Mouse (Mus musculus): ENCODE measurements around the gene Asrgl1. TPM values are rescaled to one million over a fixed set of nuclear protein-coding genes. Genes with fewer than 3 reads are reported as not detected.
"Not testable (repeated sequence)": the region's sequence is repeated elsewhere in the genome, so short reads cannot be mapped to it uniquely, and the experiment has no call there.

The Asrgl1 gene
- polyA plus RNA-seq, 1 experiment from 2014 or later = 16.8 TPM

DNA sequence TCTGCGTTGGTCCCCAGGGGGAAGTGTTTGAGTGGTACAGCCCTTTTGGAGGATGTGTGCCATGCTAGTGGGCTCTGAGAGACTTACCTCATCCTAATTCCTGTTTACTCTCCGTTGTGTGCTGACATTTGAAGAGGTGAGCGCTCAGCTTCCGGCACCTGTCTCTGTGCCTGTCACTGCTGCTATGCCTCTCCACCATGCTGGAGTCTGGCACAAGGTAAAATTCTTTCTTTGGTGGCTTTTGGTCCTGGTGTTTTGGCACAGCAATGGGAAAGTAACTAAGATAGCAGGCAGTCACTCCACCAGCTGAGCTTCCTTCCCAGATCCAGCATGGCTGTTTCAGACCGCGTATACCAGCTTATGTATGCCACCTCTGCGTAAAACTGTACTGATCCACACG, 35.7 kb downstream of the Asrgl1 start:
- Histone ChIP-seq H3K27me3 (ENCODE audit: low read depth, poor library complexity, severe bottlenecking) (no peaks in the 10 kb centered on the region), H3K36me3 (no peaks in the 10 kb centered on the region), H3K4me1 (no peaks in the 10 kb centered on the region), H3K9me3 (replicated peaks) (no peaks in the 10 kb centered on the region), H3K27ac (replicated peaks) (no peak overlapping the region), H3K4me3 (no peak overlapping the region)
- no peak for DNase-seq (ENCODE audit: low spot score)
- WGBS = 89% methylated on average over 8 of the region's 8 CpGs

DNA sequence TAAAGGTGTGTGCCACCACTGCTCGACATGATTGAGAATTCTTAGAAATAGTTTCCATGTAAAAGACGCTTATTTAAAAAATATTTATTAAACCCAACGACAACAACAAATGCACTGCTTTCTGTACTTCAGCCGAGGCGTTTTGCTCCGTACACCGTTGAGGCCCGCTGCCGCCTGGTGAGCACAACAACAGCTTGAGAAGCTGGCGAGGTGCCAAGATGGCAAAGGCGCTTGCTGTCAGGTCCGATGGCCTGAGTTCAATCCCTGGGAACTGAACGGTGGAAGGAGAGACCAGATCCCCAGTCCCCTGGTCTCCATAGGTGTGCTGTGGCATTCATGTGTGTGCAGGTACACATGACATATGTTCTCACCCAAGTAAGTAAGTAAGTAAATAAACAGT, 38.0 kb downstream of the Asrgl1 start:
- no peaks in the 10 kb centered on the region for H3K4me1 ChIP-seq
- no peaks in the 10 kb centered on the region for H3K27me3 ChIP-seq (ENCODE audit: low read depth, poor library complexity, severe bottlenecking)
- 93% methylated on average over 13 of the region's 13 CpGs for WGBS
- no peak overlapping the region for H3K4me3 ChIP-seq
- H3K36me3 ChIP-seq = no peaks in the 10 kb centered on the region
- H3K9me3 ChIP-seq (replicated peaks) = no peaks in the 10 kb centered on the region
- H3K27ac ChIP-seq (replicated peaks) = no peak overlapping the region
- no peak for DNase-seq (ENCODE audit: low spot score)

DNA sequence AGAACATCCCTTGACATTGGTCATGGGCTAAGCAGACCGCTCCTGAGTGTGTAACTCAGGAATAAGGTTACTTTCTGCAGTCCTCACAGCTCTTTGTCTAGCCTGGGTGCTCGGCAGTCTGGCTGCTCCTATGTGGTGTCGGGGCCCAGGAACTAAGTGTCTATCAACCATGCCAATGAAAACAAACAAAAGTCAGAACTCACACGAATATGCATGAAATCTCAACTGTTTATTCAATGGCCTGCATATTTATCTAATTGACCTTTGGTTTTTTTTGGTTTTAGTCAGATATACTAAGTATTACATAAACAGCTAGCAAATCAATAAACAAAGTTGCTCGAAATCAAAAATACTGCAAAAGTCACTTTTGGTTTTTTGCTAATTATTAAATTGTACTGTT, 40.3 kb downstream of the Asrgl1 start:
- DNase-seq (ENCODE audit: low spot score) = no peak
- H3K27ac ChIP-seq (replicated peaks) = no peak overlapping the region
- H3K9me3 ChIP-seq (replicated peaks) = no peaks in the 10 kb centered on the region
- H3K36me3 ChIP-seq = no peaks in the 10 kb centered on the region
- WGBS = 70% methylated on average over 5 of the region's 5 CpGs
- no peaks in the 10 kb centered on the region for H3K27me3 ChIP-seq (ENCODE audit: low read depth, poor library complexity, severe bottlenecking)
- H3K4me1 ChIP-seq = no peaks in the 10 kb centered on the region
- no peak overlapping the region for H3K4me3 ChIP-seq

DNA sequence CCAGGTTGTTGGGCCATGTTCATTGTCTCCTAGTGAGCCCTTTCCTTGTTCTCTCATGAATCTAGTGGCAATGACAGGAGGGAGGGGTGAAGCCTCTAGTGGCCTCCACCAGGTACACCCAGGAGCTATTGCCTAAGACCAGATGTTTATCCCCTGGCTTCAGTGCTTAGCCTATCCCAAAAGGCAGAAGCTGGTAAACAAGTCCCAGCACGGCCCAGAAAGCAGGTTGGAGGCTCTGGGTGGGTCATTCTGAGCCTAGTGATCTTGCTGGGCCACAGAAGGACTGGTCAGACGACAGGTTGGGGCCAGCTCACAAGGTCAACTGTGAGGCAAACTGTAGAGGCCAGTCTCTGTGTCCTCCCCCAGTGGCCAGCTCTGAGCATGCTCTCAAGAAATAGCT, 44.7 kb downstream of the Asrgl1 start:
- no peaks in the 10 kb centered on the region for H3K36me3 ChIP-seq
- no peaks in the 10 kb centered on the region for H3K4me1 ChIP-seq
- DNase-seq (ENCODE audit: low spot score) = no peak
- H3K27me3 ChIP-seq (ENCODE audit: low read depth, poor library complexity, severe bottlenecking) = no peaks in the 10 kb centered on the region
- no peak overlapping the region for H3K27ac ChIP-seq (replicated peaks)
- H3K4me3 ChIP-seq = no peak overlapping the region
- no peaks in the 10 kb centered on the region for H3K9me3 ChIP-seq (replicated peaks)
- WGBS = 66% methylated on average over 2 of the region's 2 CpGs

DNA sequence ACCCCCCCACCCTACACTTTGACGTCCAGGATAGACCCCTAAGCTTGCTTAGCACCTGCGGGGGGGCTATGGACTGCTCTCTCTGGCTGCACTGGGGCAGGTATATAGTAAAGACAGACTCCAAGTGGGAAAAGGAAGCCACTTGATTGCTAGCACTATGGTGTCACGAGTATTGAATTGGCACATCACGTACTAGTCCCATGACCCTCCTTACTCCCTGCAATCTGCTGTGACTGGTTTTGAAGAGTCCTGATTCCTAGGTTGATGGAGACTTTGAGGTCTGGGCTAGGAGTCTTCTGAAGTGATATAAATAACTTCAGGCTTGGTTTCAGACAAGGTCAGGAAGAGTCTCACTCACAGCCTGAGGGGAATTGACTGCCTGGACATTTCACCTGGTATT, 45.2 kb downstream of the Asrgl1 start:
- WGBS = 73% methylated on average over 4 of the region's 4 CpGs
- no peak overlapping the region for H3K27ac ChIP-seq (replicated peaks)
- no peaks in the 10 kb centered on the region for H3K27me3 ChIP-seq (ENCODE audit: low read depth, poor library complexity, severe bottlenecking)
- H3K36me3 ChIP-seq = no peaks in the 10 kb centered on the region
- H3K9me3 ChIP-seq (replicated peaks) = no peaks in the 10 kb centered on the region
- no peak overlapping the region for H3K4me3 ChIP-seq
- DNase-seq (ENCODE audit: low spot score) = no peak
- H3K4me1 ChIP-seq = no peaks in the 10 kb centered on the region

DNA sequence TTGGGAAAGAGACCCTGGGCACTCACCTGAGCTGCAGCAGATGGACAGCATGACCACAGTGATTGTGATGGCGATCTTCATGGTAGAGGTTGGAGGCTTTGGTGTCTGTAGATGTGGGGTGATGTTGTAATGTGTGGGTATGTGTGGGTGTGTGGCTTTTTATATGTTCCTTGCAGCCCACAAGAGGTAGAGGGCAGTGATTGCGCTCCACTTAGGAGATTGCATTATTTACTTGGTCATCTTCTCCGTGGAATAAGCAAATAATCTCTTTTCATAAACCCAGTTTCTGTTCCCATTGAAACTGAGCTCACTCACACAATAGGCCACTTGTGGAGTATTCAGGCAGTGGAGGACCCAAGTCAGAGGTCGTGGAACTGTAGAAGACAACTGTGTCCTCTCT, 47.6 kb downstream of the Asrgl1 start, which contains the start of gene Scgb1a1:
Scgb1a1 (minus strand) TSS at position 138 of the 400 bp plus-strand sequence.
- Histone ChIP-seq H3K36me3 (no peaks in the 10 kb centered on the region), H3K9me3 (replicated peaks) (no peaks in the 10 kb centered on the region), H3K27ac (replicated peaks) (no peak within 1 kb of the TSS), H3K4me1 (peaks cover 4% of the 10 kb centered on the region), H3K4me3 (no peak within 1 kb of the TSS), H3K27me3 (ENCODE audit: low read depth, poor library complexity, severe bottlenecking) (peaks cover 5% of the 10 kb centered on the region; the same call in 1 of the 2 replicates)
- 80% methylated on average over 4 of the region's 4 CpGs for WGBS
- no peak for DNase-seq (ENCODE audit: low spot score)

DNA sequence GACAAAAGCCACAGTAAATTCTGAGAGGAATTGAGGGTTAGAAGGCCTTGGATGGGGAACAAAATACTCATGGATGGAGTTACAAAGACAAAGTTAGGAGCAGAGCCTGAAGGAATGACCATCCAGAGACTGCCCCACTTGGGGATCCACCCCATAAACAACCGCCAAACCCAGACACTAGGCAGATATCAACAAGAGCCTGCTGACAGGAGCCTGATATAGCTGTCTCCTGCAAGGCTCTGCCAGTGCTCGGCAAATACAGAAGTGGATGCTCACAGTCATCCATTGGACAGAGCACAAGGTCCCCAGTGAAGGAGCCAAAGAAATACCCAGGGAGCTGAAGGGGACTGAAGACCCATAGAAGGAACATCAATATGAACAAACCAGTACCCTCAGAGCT, 51.5 kb downstream of the Asrgl1 start:
- not testable (repeated sequence) for H3K27me3 ChIP-seq (ENCODE audit: low read depth, poor library complexity, severe bottlenecking); H3K27ac ChIP-seq (replicated peaks); H3K36me3 ChIP-seq; DNase-seq (ENCODE audit: low spot score); H3K9me3 ChIP-seq (replicated peaks); H3K4me3 ChIP-seq
- WGBS = 81% methylated on average over 2 of the region's 2 CpGs
- H3K4me1 ChIP-seq = peaks cover 23% of the 10 kb centered on the region

DNA sequence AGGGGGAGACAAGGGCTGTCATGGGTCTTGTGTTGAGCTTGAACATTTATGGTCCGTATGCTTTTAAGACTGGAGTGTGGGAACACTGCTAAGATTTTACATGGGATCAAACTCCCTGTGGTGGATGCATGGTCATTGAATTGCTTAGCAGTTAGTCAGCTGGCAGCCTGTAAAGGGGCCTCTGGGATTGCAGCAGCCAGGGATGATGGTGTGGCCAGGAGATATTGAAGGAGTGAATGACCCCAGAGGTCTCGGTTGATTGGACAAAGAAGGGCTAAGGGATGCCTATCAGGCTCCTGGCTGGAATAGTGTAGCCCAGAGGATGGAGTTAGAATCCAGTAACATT, 52.5 kb downstream of the Asrgl1 start:
- Histone ChIP-seq H3K27me3 (ENCODE audit: low read depth, poor library complexity, severe bottlenecking) (peaks cover 5% of the 10 kb centered on the region; the same call in 1 of the 2 replicates), H3K4me1 (peaks cover 23% of the 10 kb centered on the region), H3K36me3 (no peaks in the 10 kb centered on the region), H3K9me3 (replicated peaks) (no peaks in the 10 kb centered on the region), H3K4me3 (no peak overlapping the region), H3K27ac (replicated peaks) (peak overlapping the region; percentile 59)
- no peak for DNase-seq (ENCODE audit: low spot score)
- 86% methylated on average over 2 of the region's 2 CpGs for WGBS

DNA sequence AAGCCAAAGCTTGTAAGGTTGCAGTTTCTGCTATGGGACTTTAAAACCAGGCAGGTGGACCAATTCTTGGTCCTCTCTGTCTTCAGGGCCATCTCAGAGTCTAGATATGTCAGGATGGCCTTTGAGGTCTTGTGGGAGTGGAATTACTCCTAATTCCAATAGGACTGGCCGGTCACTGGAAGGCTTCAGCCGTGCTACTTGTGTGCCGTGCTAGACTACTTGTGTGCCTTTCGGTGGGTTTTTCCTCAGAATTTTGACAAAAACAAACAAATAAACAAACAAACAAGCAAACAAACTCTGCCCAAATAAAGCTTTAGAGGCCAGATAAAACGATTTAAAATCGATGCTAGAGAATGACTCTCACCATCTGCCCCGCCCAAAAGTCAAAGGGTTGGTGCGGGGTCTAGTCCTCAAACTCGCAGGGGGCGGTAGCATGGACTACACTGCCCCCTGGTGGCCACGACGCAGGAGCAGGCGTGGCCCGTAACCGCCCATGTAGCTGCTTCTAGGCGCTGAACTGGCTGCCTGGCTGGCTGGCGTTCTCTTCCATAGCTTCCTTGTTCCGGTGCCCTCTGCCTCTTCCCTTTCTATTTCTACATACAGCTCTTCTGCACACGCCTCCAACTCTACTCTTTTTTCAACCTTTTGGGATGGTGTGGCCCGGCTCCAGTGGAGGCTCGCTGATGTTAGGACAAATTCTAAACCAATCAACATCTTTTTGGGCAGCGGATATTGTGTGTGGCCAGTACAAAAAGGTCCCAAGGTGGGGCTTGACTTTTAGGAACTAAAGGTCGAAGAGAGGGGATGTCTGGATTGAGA, 53.0 kb downstream of the Asrgl1 start:
- peaks cover 5% of the 10 kb centered on the region; the same call in 1 of the 2 replicates for H3K27me3 ChIP-seq (ENCODE audit: low read depth, poor library complexity, severe bottlenecking)
- H3K27ac ChIP-seq (replicated peaks) = peak overlapping the region; percentile 59
- H3K36me3 ChIP-seq = no peaks in the 10 kb centered on the region
- H3K4me3 ChIP-seq = peak overlapping the region; percentile 31
- 18% methylated on average over 23 of the region's 23 CpGs for WGBS
- DNase-seq (ENCODE audit: low spot score) = peak; percentile 85
- no peaks in the 10 kb centered on the region for H3K9me3 ChIP-seq (replicated peaks)
- H3K4me1 ChIP-seq = peaks cover 23% of the 10 kb centered on the region

DNA sequence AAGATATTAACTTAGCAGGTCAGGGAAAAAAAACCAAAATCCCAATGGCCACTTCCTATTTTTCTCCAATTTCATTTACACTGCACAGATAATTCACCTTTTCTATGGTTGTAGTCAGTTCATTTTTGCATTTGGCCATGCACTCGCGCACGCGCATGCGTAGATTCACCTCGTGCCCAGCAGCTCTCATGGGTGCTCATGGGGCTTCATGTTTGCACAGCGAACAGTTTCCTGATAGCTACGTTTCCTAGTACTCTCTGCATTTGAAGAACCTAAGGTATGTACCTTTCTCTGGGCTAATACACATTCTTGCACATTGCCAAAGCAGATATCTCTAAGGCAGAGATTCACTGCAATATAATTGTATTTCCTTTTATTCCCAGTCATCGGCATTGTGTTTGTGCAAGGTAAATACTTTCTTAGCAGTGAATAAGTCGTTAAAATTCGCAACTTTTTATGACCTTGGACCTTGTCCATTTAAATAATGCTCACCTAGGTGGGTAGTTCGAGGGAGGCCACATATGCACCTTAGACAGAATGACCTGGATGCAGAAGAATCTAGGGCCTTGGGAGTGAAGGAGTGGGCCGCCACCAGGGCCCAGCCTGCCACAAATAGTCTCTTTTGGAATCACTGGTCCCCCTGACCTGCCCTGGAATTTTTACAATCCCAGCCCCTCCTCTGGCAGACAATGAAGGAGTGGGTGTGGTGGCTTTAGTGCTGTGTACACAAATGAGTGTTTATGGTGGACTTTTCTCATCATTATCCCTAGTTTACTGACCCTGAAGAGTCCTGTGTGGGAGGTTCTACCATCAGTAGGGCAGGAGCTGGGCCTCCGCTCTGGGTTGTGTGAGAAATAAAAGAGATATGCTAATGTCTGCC, 53.9 kb downstream of the Asrgl1 start:
- Histone ChIP-seq H3K27ac (replicated peaks) (peak overlapping the region; percentile 59; the same call in 1 of the 2 replicates), H3K36me3 (no peaks in the 10 kb centered on the region), H3K9me3 (replicated peaks) (no peaks in the 10 kb centered on the region), H3K4me3 (no peak overlapping the region), H3K27me3 (ENCODE audit: low read depth, poor library complexity, severe bottlenecking) (peaks cover 5% of the 10 kb centered on the region; the same call in 1 of the 2 replicates), H3K4me1 (peaks cover 23% of the 10 kb centered on the region)
- WGBS = 88% methylated on average over 14 of the region's 14 CpGs
- DNase-seq (ENCODE audit: low spot score) = no peak

DNA sequence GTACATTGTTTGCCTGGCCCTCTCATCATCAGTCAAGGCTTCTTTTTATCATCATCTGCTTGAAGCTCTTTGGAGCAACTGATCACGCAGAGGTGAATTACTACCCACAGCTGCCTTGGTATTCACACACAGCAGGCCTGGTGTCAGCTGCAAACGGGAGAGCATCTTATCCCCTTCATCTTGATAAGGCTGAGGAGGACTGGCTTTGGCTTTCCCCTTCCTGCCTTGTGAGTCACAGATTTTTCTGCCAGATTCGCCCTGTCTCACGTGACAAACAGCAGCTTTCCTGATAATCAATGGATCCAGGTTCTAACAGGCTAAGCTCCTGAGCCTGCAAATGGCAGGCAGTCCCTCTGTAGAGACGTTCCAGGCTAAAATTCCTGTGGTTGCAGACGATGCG, 55.5 kb downstream of the Asrgl1 start:
- Histone ChIP-seq H3K4me3 (no peak overlapping the region), H3K27ac (replicated peaks) (no peak overlapping the region), H3K36me3 (no peaks in the 10 kb centered on the region), H3K9me3 (replicated peaks) (no peaks in the 10 kb centered on the region), H3K4me1 (peaks cover 23% of the 10 kb centered on the region), H3K27me3 (ENCODE audit: low read depth, poor library complexity, severe bottlenecking) (peaks cover 5% of the 10 kb centered on the region; the same call in 1 of the 2 replicates)
- 46% methylated on average over 7 of the region's 7 CpGs for WGBS
- no peak for DNase-seq (ENCODE audit: low spot score)

DNA sequence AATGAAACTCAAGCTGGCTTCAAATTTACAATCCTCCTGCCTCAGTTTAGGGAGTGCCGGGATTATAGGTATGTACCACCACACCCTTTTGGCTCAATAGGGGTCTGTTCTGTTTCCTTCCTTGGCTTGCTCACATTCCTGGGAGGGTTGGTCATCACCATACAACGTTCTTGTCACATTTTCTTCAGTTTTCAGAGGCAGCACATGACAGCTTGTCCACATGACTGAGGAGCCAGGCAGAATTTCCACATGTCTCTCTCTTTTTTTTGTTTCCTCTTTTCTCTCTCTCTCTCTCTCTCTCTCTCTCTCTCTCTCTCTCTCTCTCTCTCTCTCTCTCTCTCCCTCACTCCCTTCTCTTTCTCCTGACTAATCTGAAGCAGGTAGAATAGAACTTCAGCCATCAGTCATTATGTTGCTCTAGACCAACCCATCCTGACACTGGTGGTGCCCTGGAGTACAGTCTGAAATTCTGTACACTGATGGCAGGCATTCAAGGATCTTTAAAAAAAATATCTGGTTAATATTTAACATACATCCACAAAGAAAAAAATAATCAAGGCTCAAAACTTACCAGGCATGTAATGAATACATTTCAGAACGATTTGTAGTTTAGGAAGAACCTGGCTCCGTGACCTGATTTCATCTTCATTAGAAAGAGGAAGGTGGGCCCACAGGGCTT, 58.3 kb downstream of the Asrgl1 start:
- Histone ChIP-seq H3K27me3 (ENCODE audit: low read depth, poor library complexity, severe bottlenecking) (no peaks in the 10 kb centered on the region), H3K27ac (replicated peaks) (no peak overlapping the region), H3K9me3 (replicated peaks) (no peaks in the 10 kb centered on the region), H3K4me3 (no peak overlapping the region), H3K36me3 (no peaks in the 10 kb centered on the region), H3K4me1 (peaks cover 12% of the 10 kb centered on the region)
- no peak for DNase-seq (ENCODE audit: low spot score)
- WGBS = 81% methylated on average over 4 of the region's 4 CpGs

Data from midbrain, embryonic 10.5 days (tissue).